Mouse (Mus musculus) T-helper 17 cell (primary cell): ENCODE data around the gene Traf5.

Source experiments
- in situ Hi-C, 2 experiments: fragments of 300-600 bp; cut with MboI, MseI; formaldehyde crosslinking; loops; 1 replicate in 1 of 2; 2 replicates in 1 of 2; pipeline ENCODE4 v1.15.1; 2025; ENCODE audit warnings: high pct_unique_total_duplicates in 2 of 2

Traf5 gene

GRCm38 (mm10) chr1:192063209-192063946, 29.0 kb downstream of the Traf5 start:
- in situ Hi-C loops: no loop called here

GRCm38 (mm10) chr1:192062682-192063081, 29.7 kb downstream of the Traf5 start:
- in situ Hi-C loops: no loop called here

DNA sequence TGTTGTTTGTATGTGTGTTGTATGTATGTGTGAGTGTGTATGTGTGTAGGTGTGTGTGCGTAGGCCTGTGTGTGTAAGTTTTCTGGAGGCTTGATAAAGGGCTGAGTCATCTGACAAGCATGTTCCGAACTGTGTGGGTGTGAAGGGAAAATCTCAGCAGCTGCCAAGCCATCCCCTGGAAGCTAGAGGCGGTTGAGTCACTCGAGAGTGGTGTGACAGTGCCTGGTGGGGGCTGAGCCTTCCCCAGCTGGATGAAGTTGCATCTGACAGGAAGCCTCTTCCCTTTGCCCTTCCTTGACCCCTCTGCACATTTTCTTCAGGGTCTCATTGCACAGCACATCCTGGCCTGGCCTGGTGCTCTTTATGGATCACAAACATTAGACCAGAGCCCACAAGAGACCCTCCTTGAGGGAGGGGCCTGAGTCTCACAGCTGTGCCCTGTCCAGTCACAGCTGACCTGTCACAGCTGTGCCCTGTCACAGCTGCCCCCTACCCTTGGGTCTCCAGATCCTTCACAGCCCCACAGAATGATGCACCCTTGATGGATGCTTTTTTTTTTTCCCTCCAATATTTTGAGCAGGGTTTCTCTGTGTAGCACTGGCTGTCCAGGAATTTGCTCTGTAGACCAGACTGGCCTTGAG, 30.6 kb downstream of the Traf5 start:
- in situ Hi-C loops: no loop called here

DNA sequence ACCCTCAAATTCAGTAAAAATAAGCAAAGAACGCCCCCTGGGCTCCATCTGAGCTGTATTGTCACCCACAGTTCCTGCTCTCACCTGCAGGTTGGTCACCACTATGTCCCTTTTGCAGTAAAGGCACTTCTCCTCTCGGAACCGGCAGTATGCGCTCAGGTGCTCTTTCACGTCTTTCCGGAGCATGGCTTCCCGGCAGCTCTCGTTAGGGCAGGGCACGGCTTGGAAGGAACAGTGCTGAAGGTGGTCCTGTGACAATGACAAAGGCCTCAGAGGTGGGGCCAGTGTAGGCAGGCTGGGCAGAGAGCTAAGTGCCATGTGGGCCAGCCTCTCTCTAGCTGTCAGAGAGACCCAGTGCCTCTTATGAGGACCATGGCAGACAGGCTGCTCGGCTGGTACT, 33.4 kb downstream of the Traf5 start:
- in situ Hi-C loops: no loop called here

DNA sequence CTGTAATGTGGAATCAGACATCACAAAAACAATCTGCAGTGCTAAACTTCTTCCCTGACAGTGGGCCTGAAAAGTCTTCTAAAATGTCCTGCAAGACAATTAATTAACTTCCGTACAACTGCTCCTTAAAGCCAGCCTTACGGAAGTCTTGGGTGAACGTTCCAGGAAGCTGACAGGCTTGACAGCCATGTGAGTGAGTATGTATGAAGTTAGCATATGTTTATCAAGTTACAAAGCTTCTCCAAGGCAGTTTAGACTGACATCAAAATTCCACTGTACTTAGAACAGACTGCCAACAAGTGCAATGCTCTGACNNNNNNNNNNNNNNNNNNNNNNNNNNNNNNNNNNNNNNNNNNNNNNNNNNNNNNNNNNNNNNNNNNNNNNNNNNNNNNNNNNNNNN, 38.6 kb downstream of the Traf5 start:
- in situ Hi-C loops: no loop called here

DNA sequence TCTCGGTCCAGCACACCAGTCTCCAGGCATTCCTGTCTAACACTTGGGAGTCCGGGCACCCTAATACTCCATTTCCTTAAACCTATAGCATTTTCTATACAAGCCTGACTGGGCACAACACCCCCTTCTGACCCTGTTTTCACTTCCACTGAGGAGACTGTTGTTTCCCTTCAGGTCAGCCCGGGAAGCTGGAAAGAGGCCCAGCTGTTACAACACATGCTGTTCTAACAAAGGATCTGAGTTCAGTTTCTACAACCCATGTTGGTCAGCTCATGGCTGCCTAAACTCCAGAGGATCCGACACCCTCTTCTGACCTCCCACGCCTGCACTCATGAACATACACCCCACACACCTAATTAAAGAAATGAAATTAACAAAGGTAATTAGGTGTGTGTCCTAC, 39.4 kb downstream of the Traf5 start:
- in situ Hi-C loops: no loop called here

GRCm38 (mm10) chr1:192052461-192052860, 39.9 kb downstream of the Traf5 start:
- in situ Hi-C loops: no loop called here

DNA sequence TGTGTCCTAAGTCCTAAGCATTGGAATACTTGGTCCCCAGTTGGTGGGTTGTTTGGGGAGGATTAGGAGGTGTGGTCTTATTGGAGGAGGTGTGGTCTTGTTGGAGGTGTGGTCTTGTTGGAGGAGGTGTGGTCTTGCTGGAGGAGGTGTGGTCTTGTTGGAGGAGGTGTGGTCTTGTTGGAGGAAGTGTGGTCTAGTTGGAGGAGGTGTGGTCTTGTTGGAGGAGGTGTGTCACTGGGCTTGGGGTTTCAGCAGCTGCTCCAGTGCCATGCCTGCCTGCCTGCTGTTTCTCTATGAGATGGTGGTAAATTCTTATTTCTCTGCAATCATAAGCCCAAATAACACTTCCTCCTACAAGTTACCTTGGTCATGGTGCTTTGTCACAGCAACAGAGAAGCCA, 93.3 kb downstream of the Traf5 start:
- in situ Hi-C loops: no loop called here

DNA sequence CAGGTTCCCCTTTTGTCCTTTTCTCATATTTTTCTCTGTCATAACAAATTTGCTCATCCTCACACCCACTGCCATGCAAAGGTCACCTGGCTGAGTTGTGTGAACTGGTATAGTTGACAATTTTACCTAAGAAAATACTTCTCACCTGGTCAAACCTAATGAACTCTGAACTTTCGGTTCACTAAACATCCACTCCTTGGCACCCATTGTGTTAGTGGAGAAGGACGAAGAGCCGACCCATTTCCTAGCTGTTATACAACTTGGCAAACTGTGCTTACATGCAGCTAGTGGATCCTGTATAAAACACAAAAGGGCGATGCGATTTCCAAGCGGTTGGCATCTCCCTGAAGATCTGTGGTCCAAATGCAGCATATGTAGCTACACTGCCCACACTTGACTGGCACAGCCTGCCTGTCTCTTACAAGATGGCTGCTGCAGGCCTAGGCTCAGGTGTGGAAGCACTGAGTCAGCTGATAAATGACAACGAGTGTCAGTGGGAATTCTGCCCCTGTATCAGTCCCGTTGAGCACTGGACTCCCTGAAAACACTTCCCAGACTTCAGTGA, 95.7 kb downstream of the Traf5 start:
- in situ Hi-C loops: no loop called here

GRCm38 (mm10) chr1:191995916-191996315, 96.4 kb downstream of the Traf5 start:
- in situ Hi-C loops: no loop called here

GRCm38 (mm10) chr1:191995488-191995887, 96.9 kb downstream of the Traf5 start:
- in situ Hi-C loops: no loop called here

DNA sequence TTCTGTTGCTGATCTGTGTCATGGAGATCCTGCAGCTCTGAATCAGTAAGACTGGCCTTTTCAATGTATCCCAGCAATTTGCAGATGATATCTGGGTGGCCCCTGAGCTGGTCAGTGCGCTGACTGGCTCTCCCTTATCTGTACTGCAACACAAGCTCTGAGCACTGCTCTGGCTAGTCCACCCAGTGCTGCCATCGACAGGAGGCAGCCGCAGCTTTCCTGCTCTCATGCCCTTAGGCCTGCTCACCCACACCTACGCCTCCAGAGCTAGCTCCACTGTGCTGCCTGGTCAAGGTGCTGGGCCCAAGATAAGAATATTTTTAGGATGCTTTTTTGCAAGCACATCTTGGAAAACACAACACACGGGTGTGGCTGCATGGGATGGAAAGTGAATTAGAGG, 97.9 kb downstream of the Traf5 start:
- in situ Hi-C loops: no loop called here

GRCm38 (mm10) chr1:191992040-191992780, 100.1 kb downstream of the Traf5 start:
- in situ Hi-C loops: no loop called here

GRCm38 (mm10) chr1:191989994-191990393, 102.4 kb downstream of the Traf5 start:
- in situ Hi-C loops: no loop called here

GRCm38 (mm10) chr1:191989060-191989459, 103.3 kb downstream of the Traf5 start:
- in situ Hi-C loops: no loop called here

DNA sequence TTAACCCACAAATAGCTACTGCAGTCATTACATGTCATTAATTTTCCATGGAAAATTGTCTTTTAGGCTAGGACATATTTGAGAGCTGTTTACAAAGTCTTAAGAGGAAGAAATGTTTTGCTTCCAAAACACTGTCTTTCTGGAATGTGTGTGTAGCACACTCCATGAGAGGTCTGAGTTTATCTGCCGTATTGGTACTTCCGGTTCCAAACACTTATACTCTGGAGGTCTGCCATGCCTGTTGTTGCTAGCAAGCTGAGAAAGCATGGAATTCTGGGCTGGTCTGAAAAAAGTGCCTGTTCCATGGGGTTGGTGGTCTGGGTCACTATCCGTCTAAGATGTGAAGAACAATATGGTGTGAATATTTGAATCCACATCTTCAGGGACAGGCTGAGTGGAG, 103.7 kb downstream of the Traf5 start:
- in situ Hi-C loops: no loop called here

GRCm38 (mm10) chr1:191987481-191987769, 104.9 kb downstream of the Traf5 start:
- in situ Hi-C loops: no loop called here

GRCm38 (mm10) chr1:191986674-191987480, 105.5 kb downstream of the Traf5 start:
- in situ Hi-C loops: no loop called here

GRCm38 (mm10) chr1:191981426-191982102, 110.8 kb downstream of the Traf5 start:
- in situ Hi-C loops: no loop called here

- in situ Hi-C loops: no loop called here
Observed at GRCm38 (mm10) chr1:191977187-191977586, 115.2 kb downstream of the Traf5 start, which contains the start of gene Rd3. Gene Rd3 (plus strand): TSS chr1:191977370.
